Mouse (Mus musculus) heart, embryonic 16.5 days (tissue): ENCODE measurements around the gene Polr2l. TPM values are rescaled to one million over a fixed set of nuclear protein-coding genes. Genes with fewer than 3 reads are reported as not detected.
A peak's percentile ranks its signal among the peaks of the same experiment; 100 is the strongest.

Experiments
- ATAC-seq: fragments of 200-750 bp; cut with Nextera tagmentation; replicated peaks from 2 replicates; pipeline ENCODE4 v1.8.0; 2017; ENCODE audit warnings: moderate number of reproducible peaks; ENCODE audit not compliant: insufficient read depth, low FRiP score; ENCODE audit errors: extremely low read depth
- H3K27ac ChIP-seq: fragments of 300-500 bp; sonication (generic); 2 replicates; pipeline ENCODE4 v1.5.1; 2014; ENCODE audit warnings: mild to moderate bottlenecking, low read length, control low read depth, moderate library complexity
- H3K27me3 ChIP-seq: fragments of 300-500 bp; sonication (generic); 2 replicates; pipeline ENCODE4 v1.6.1; 2014; ENCODE audit warnings: low read length, mixed read lengths; ENCODE audit not compliant: control insufficient read depth, insufficient read depth
- H3K36me3 ChIP-seq: fragments of 300-500 bp; sonication (generic); 2 replicates; pipeline ENCODE4 v1.6.1; 2014; ENCODE audit not compliant: control insufficient read depth, insufficient read depth
- H3K4me1 ChIP-seq: fragments of 300-500 bp; sonication (generic); 2 replicates; pipeline ENCODE4 v1.6.1; 2014; ENCODE audit warnings: low read length, mixed read lengths; ENCODE audit not compliant: control insufficient read depth, insufficient read depth
- H3K4me2 ChIP-seq: fragments of 300-500 bp; sonication (generic); 2 replicates; pipeline ENCODE4 v1.6.1; 2014; ENCODE audit warnings: low read depth, mild to moderate bottlenecking, control low read depth, low read length
- H3K4me3 ChIP-seq: fragments of 300-500 bp; sonication (generic); 2 replicates; pipeline ENCODE4 v1.5.1; 2014; ENCODE audit warnings: mild to moderate bottlenecking, control low read depth, low read length
- H3K9ac ChIP-seq: fragments of 300-500 bp; sonication (generic); 2 replicates; pipeline ENCODE4 v1.6.1; 2014; ENCODE audit warnings: low read length, control low read depth
- H3K9me3 ChIP-seq: fragments of 300-500 bp; sonication (generic); replicated peaks from 2 replicates; pipeline ENCODE4 v1.6.1; 2016; ENCODE audit warnings: low read length; ENCODE audit not compliant: control insufficient read depth
- WGBS: fragments of 180-500 bp; shearing (Covaris S2); extraction: QIAGEN DNeasy Blood & Tissue Kit; methylation state at CpG from one replicate; pipeline ENCODE4 v1.1.7; 2014; 5-methylcytosine and 5-hydroxymethylcytosine counted together
- polyA plus RNA-seq: library from polyadenylated mRNA; unstranded; fragments of >200 nt; fragmentation: Nextera tagmentation; extraction: Ambion mirVana; gene quantifications from 2 replicates; pipeline ENCODE4 v1.2.1, GENCODE M21; 2015

Gene Polr2l
- polyA plus RNA-seq, 1 experiment from 2014 or later, result 56.7 TPM

- H3K9me3 ChIP-seq, result no peaks in the 10 kb centered on the region
- no peak overlapping the region for H3K9ac ChIP-seq
- H3K27ac ChIP-seq, result no peak overlapping the region
- H3K36me3 ChIP-seq, result peaks cover 6% of the 10 kb centered on the region; the same call in 1 of the 2 replicates
- ATAC-seq, result no peak
- H3K4me2 ChIP-seq, result no peak overlapping the region
- H3K4me3 ChIP-seq, result no peak overlapping the region
- H3K27me3 ChIP-seq, result no peaks in the 10 kb centered on the region
- 73% methylated on average over 2 of the region's 2 CpGs for WGBS
- no peaks in the 10 kb centered on the region for H3K4me1 ChIP-seq
Measured at GRCm38 (mm10) chr7:141491151-141491550, 16.2 kb upstream of the Polr2l start.

GRCm38 (mm10) chr7:141487141-141487540, 12.2 kb upstream of the Polr2l start:
- Histone ChIP-seq H3K4me2 (no peak overlapping the region), H3K36me3 (peaks cover 2% of the 10 kb centered on the region; the same call in 1 of the 2 replicates), H3K4me1 (peaks cover 7% of the 10 kb centered on the region), H3K4me3 (no peak overlapping the region), H3K27ac (no peak overlapping the region), H3K9ac (no peak overlapping the region), H3K9me3 (no peaks in the 10 kb centered on the region), H3K27me3 (no peaks in the 10 kb centered on the region)
- 66% methylated on average over 7 of the region's 7 CpGs for WGBS
- no peak for ATAC-seq

GRCm38 (mm10) chr7:141486239-141486638, 11.3 kb upstream of the Polr2l start:
- H3K36me3 ChIP-seq, result no peaks in the 10 kb centered on the region; the same call in 1 of the 2 replicates
- no peaks in the 10 kb centered on the region for H3K9me3 ChIP-seq
- no peak overlapping the region for H3K4me3 ChIP-seq
- H3K27me3 ChIP-seq, result no peaks in the 10 kb centered on the region
- H3K27ac ChIP-seq, result no peak overlapping the region
- no peak overlapping the region for H3K9ac ChIP-seq
- no peak for ATAC-seq
- 88% methylated on average over 1 of the region's 1 CpGs for WGBS
- no peak overlapping the region for H3K4me2 ChIP-seq
- peaks cover 12% of the 10 kb centered on the region for H3K4me1 ChIP-seq

- H3K4me2 ChIP-seq, result no peak overlapping the region
- WGBS, result 90% methylated on average over 2 of the region's 2 CpGs
- peaks cover 18% of the 10 kb centered on the region for H3K4me1 ChIP-seq
- H3K36me3 ChIP-seq, result no peaks in the 10 kb centered on the region; the same call in 1 of the 2 replicates
- H3K27ac ChIP-seq, result no peak overlapping the region
- no peaks in the 10 kb centered on the region for H3K9me3 ChIP-seq
- no peak for ATAC-seq
- no peak overlapping the region for H3K4me3 ChIP-seq
- H3K9ac ChIP-seq, result no peak overlapping the region
- no peaks in the 10 kb centered on the region for H3K27me3 ChIP-seq
Measured at GRCm38 (mm10) chr7:141485606-141486005, 10.7 kb upstream of the Polr2l start.

GRCm38 (mm10) chr7:141485186-141485585, 10.3 kb upstream of the Polr2l start:
- no peaks in the 10 kb centered on the region; the same call in 1 of the 2 replicates for H3K36me3 ChIP-seq
- 75% methylated on average over 2 of the region's 2 CpGs for WGBS
- no peak for ATAC-seq
- H3K27me3 ChIP-seq, result no peaks in the 10 kb centered on the region
- no peak overlapping the region for H3K4me3 ChIP-seq
- H3K9me3 ChIP-seq, result no peaks in the 10 kb centered on the region
- H3K4me1 ChIP-seq, result peaks cover 21% of the 10 kb centered on the region
- H3K9ac ChIP-seq, result no peak overlapping the region
- no peak overlapping the region for H3K4me2 ChIP-seq
- H3K27ac ChIP-seq, result no peak overlapping the region

GRCm38 (mm10) chr7:141484186-141485120, 9.5 kb upstream of the Polr2l start:
- H3K9ac ChIP-seq, result no peak overlapping the region
- H3K27ac ChIP-seq, result no peak overlapping the region
- no peak overlapping the region for H3K4me2 ChIP-seq
- WGBS, result 70% methylated on average over 5 of the region's 5 CpGs
- no peaks in the 10 kb centered on the region; the same call in 1 of the 2 replicates for H3K36me3 ChIP-seq
- no peak overlapping the region for H3K4me3 ChIP-seq
- H3K9me3 ChIP-seq, result no peaks in the 10 kb centered on the region
- no peaks in the 10 kb centered on the region for H3K27me3 ChIP-seq
- no peak for ATAC-seq
- H3K4me1 ChIP-seq, result peaks cover 21% of the 10 kb centered on the region

- H3K36me3 ChIP-seq, result no peaks in the 10 kb centered on the region; the same call in 1 of the 2 replicates
- no peak for ATAC-seq
- H3K4me3 ChIP-seq, result no peak overlapping the region
- 76% methylated on average over 6 of the region's 6 CpGs for WGBS
- peaks cover 26% of the 10 kb centered on the region for H3K4me1 ChIP-seq
- H3K4me2 ChIP-seq, result no peak overlapping the region
- no peak overlapping the region for H3K9ac ChIP-seq
- H3K27ac ChIP-seq, result no peak overlapping the region
- no peaks in the 10 kb centered on the region for H3K27me3 ChIP-seq
- no peaks in the 10 kb centered on the region for H3K9me3 ChIP-seq
Measured at GRCm38 (mm10) chr7:141483114-141483653, 8.3 kb upstream of the Polr2l start.

- WGBS, result 22% methylated on average over 11 of the region's 11 CpGs
- no peak for ATAC-seq
- H3K9me3 ChIP-seq, result no peaks in the 10 kb centered on the region
- H3K9ac ChIP-seq, result peak overlapping the region; percentile 75
- H3K4me2 ChIP-seq, result peak overlapping the region; percentile 99
- no peak overlapping the region for H3K27ac ChIP-seq
- H3K4me3 ChIP-seq, result peak overlapping the region; percentile 65
- H3K36me3 ChIP-seq, result no peaks in the 10 kb centered on the region; the same call in 1 of the 2 replicates
- peaks cover 32% of the 10 kb centered on the region for H3K4me1 ChIP-seq
- no peaks in the 10 kb centered on the region for H3K27me3 ChIP-seq
Measured at GRCm38 (mm10) chr7:141482531-141483024, 7.6 kb upstream of the Polr2l start.
